Mouse (Mus musculus) hindbrain, embryonic 15.5 days (tissue): ENCODE measurements around the gene Cacna2d2. TPM values are rescaled to one million over a fixed set of nuclear protein-coding genes. Genes with fewer than 3 reads are reported as not detected.

ENCODE experiments used
- ATAC-seq: fragments of 200-750 bp; cut with Nextera tagmentation; 2 replicates; pipeline ENCODE4 v1.8.0; 2017; ENCODE audit warnings: low read depth, moderate number of reproducible peaks, moderate TSS enrichment; ENCODE audit not compliant: low FRiP score
- H3K27ac ChIP-seq: fragments of 300-500 bp; sonication (generic); replicated peaks from 2 replicates; pipeline ENCODE4 v1.5.1; 2015; ENCODE audit warnings: mild to moderate bottlenecking, inconsistent platforms
- H3K27me3 ChIP-seq: fragments of 300-500 bp; sonication (generic); 2 replicates; pipeline ENCODE4 v1.6.1; 2015; ENCODE audit warnings: control low read depth, inconsistent platforms
- H3K36me3 ChIP-seq: fragments of 300-500 bp; sonication (generic); 2 replicates; pipeline ENCODE4 v1.6.1; 2015; ENCODE audit warnings: control low read depth, inconsistent platforms
- H3K4me1 ChIP-seq: fragments of 300-500 bp; sonication (generic); replicated peaks from 2 replicates; pipeline ENCODE4 v1.6.1; 2015; ENCODE audit warnings: control low read depth, inconsistent platforms
- H3K4me2 ChIP-seq: fragments of 300-500 bp; sonication (generic); 2 replicates; pipeline ENCODE4 v1.6.1; 2015; ENCODE audit warnings: moderate library complexity, mild to moderate bottlenecking, inconsistent platforms
- H3K4me3 ChIP-seq: fragments of 300-500 bp; sonication (generic); 2 replicates; pipeline ENCODE4 v1.5.1; 2015; ENCODE audit warnings: mild to moderate bottlenecking, inconsistent platforms
- H3K9ac ChIP-seq: fragments of 300-500 bp; sonication (generic); 2 replicates; pipeline ENCODE4 v1.6.1; 2015; ENCODE audit warnings: inconsistent platforms
- H3K9me3 ChIP-seq: fragments of 300-500 bp; sonication (generic); 2 replicates; pipeline ENCODE4 v1.6.1; 2016; ENCODE audit warnings: control low read depth, inconsistent platforms
- WGBS: fragments of 180-500 bp; shearing (Covaris S2); methylation state at CpG from one replicate; pipeline ENCODE4 v1.1.7; 2015; 5-methylcytosine and 5-hydroxymethylcytosine counted together
- polyA plus RNA-seq: library from polyadenylated mRNA; unstranded; fragments of >200 nt; fragmentation: Nextera tagmentation; extraction: Ambion mirVana; gene quantifications from 2 replicates; pipeline ENCODE4 v1.2.1, GENCODE M21; 2015

The Cacna2d2 gene
- polyA plus RNA-seq, 1 experiment from 2014 or later = 10.7 TPM

- Histone ChIP-seq H3K27me3 (no peaks in the 10 kb centered on the region), H3K36me3 (no peaks in the 10 kb centered on the region), H3K27ac (no peak overlapping the region), H3K9me3 (no peaks in the 10 kb centered on the region), H3K9ac (no peak overlapping the region), H3K4me2 (no peak overlapping the region), H3K4me1 (peaks cover 48% of the 10 kb centered on the region), H3K4me3 (no peak overlapping the region)
- ATAC-seq = no peak
- WGBS = 25% methylated on average over 6 of the region's 6 CpGs
These were observed 66.2 kb downstream of the Cacna2d2 start for GRCm38 (mm10) chr9:107465657-107466056.

- H3K4me2 ChIP-seq = no peak overlapping the region
- no peaks in the 10 kb centered on the region for H3K9me3 ChIP-seq
- no peak for ATAC-seq
- no peaks in the 10 kb centered on the region for H3K27me3 ChIP-seq
- peaks cover 34% of the 10 kb centered on the region for H3K4me1 ChIP-seq
- no peaks in the 10 kb centered on the region for H3K36me3 ChIP-seq
- WGBS = 27% methylated on average over 13 of the region's 13 CpGs
- H3K4me3 ChIP-seq = no peak overlapping the region
- H3K27ac ChIP-seq = no peak overlapping the region
- H3K9ac ChIP-seq = no peak overlapping the region
These were observed 69.9 kb downstream of the Cacna2d2 start for GRCm38 (mm10) chr9:107469213-107469795.

- H3K27ac ChIP-seq = no peak overlapping the region
- peaks cover 23% of the 10 kb centered on the region for H3K4me1 ChIP-seq
- no peaks in the 10 kb centered on the region for H3K36me3 ChIP-seq
- no peaks in the 10 kb centered on the region for H3K9me3 ChIP-seq
- H3K4me2 ChIP-seq = no peak overlapping the region
- peak; percentile 13; the same call in 1 of the 2 replicates for ATAC-seq
- H3K9ac ChIP-seq = no peak overlapping the region
- H3K27me3 ChIP-seq = no peaks in the 10 kb centered on the region
- no peak overlapping the region for H3K4me3 ChIP-seq
- WGBS = 34% methylated on average over 15 of the region's 15 CpGs
These were observed 71.0 kb downstream of the Cacna2d2 start for GRCm38 (mm10) chr9:107470427-107470826.

- H3K4me3 ChIP-seq = no peak overlapping the region
- no peak overlapping the region for H3K9ac ChIP-seq
- H3K9me3 ChIP-seq = no peaks in the 10 kb centered on the region
- ATAC-seq = no peak
- 87% methylated on average over 1 of the region's 1 CpGs for WGBS
- no peaks in the 10 kb centered on the region for H3K27me3 ChIP-seq
- H3K27ac ChIP-seq = no peak overlapping the region
- H3K36me3 ChIP-seq = no peaks in the 10 kb centered on the region
- H3K4me2 ChIP-seq = no peak overlapping the region
- H3K4me1 ChIP-seq = peaks cover 24% of the 10 kb centered on the region
These were observed 74.6 kb downstream of the Cacna2d2 start for GRCm38 (mm10) chr9:107474016-107474415.

GRCm38 (mm10) chr9:107478979-107479378, 79.6 kb downstream of the Cacna2d2 start:
- Histone ChIP-seq H3K9ac (0 out of 2 replicates have a peak overlapping the region, but pooled peaks have one; percentile 15), H3K27me3 (no peaks in the 10 kb centered on the region), H3K4me3 (no peak overlapping the region), H3K4me1 (peaks cover 41% of the 10 kb centered on the region), H3K27ac (peak overlapping the region; percentile 75), H3K9me3 (no peaks in the 10 kb centered on the region), H3K4me2 (peak overlapping the region; percentile 18; the same call in 1 of the 2 replicates), H3K36me3 (no peaks in the 10 kb centered on the region)
- no peak for ATAC-seq
- WGBS = 32% methylated on average over 5 of the region's 5 CpGs

- peak overlapping the region; percentile 15; the same call in 1 of the 2 replicates for H3K9ac ChIP-seq
- H3K4me3 ChIP-seq = no peak overlapping the region
- no peaks in the 10 kb centered on the region for H3K9me3 ChIP-seq
- peaks cover 47% of the 10 kb centered on the region for H3K4me1 ChIP-seq
- peak overlapping the region; percentile 75 for H3K27ac ChIP-seq
- WGBS = 7% methylated on average over 14 of the region's 14 CpGs
- no peaks in the 10 kb centered on the region for H3K36me3 ChIP-seq
- peak overlapping the region; percentile 18; the same call in 1 of the 2 replicates for H3K4me2 ChIP-seq
- ATAC-seq = no peak
- H3K27me3 ChIP-seq = no peaks in the 10 kb centered on the region
These were observed 80.2 kb downstream of the Cacna2d2 start for GRCm38 (mm10) chr9:107479593-107479992.

GRCm38 (mm10) chr9:107480477-107481069, 81.2 kb downstream of the Cacna2d2 start:
- Histone ChIP-seq H3K4me3 (no peak overlapping the region), H3K27me3 (no peaks in the 10 kb centered on the region), H3K36me3 (no peaks in the 10 kb centered on the region), H3K9ac (no peak overlapping the region), H3K4me1 (peaks cover 57% of the 10 kb centered on the region), H3K9me3 (no peaks in the 10 kb centered on the region), H3K27ac (peak overlapping the region; percentile 75), H3K4me2 (no peak overlapping the region)
- WGBS = 13% methylated on average over 9 of the region's 9 CpGs
- ATAC-seq = no peak

GRCm38 (mm10) chr9:107481340-107481739, 81.9 kb downstream of the Cacna2d2 start:
- H3K27ac ChIP-seq = peak overlapping the region; percentile 75
- peaks cover 65% of the 10 kb centered on the region for H3K4me1 ChIP-seq
- no peak overlapping the region for H3K4me3 ChIP-seq

GRCm38 (mm10) chr9:107482004-107482403, 82.6 kb downstream of the Cacna2d2 start:
- H3K27me3 ChIP-seq = no peaks in the 10 kb centered on the region
- no peak overlapping the region for H3K4me3 ChIP-seq
- peaks cover 69% of the 10 kb centered on the region for H3K4me1 ChIP-seq
- no peaks in the 10 kb centered on the region for H3K36me3 ChIP-seq
- no peak overlapping the region for H3K4me2 ChIP-seq
- no peak for ATAC-seq
- no peak overlapping the region for H3K9ac ChIP-seq
- peak overlapping the region; percentile 75 for H3K27ac ChIP-seq
- H3K9me3 ChIP-seq = no peaks in the 10 kb centered on the region
- 90% methylated on average over 9 of the region's 9 CpGs for WGBS

More at GRCm38 (mm10) chr9:107481340-107481739, 81.9 kb downstream of the Cacna2d2 start:
- no peak overlapping the region for H3K9ac ChIP-seq
- no peak for ATAC-seq
- no peaks in the 10 kb centered on the region for H3K27me3 ChIP-seq
- 11% methylated on average over 16 of the region's 16 CpGs for WGBS
- no peak overlapping the region for H3K4me2 ChIP-seq
- no peaks in the 10 kb centered on the region for H3K9me3 ChIP-seq
- no peaks in the 10 kb centered on the region for H3K36me3 ChIP-seq

GRCm38 (mm10) chr9:107482770-107483169, 83.4 kb downstream of the Cacna2d2 start:
- H3K4me3 ChIP-seq = no peak overlapping the region
- no peaks in the 10 kb centered on the region for H3K9me3 ChIP-seq
- peaks cover 69% of the 10 kb centered on the region for H3K4me1 ChIP-seq
- no peaks in the 10 kb centered on the region for H3K36me3 ChIP-seq
- H3K4me2 ChIP-seq = no peak overlapping the region
- H3K9ac ChIP-seq = no peak overlapping the region
- H3K27ac ChIP-seq = no peak overlapping the region
- 86% methylated on average over 4 of the region's 4 CpGs for WGBS
- no peak for ATAC-seq
- no peaks in the 10 kb centered on the region for H3K27me3 ChIP-seq

GRCm38 (mm10) chr9:107483714-107484113, 84.3 kb downstream of the Cacna2d2 start:
- H3K27ac ChIP-seq = peak overlapping the region; percentile 80
- H3K4me1 ChIP-seq = peaks cover 67% of the 10 kb centered on the region
- no peak overlapping the region for H3K4me2 ChIP-seq
- H3K27me3 ChIP-seq = no peaks in the 10 kb centered on the region
- H3K9me3 ChIP-seq = no peaks in the 10 kb centered on the region
- WGBS = 92% methylated on average over 5 of the region's 5 CpGs
- H3K36me3 ChIP-seq = no peaks in the 10 kb centered on the region
- no peak overlapping the region for H3K4me3 ChIP-seq
- ATAC-seq = no peak
- H3K9ac ChIP-seq = no peak overlapping the region

GRCm38 (mm10) chr9:107484302-107484701, 84.9 kb downstream of the Cacna2d2 start:
- Histone ChIP-seq H3K4me3 (no peak overlapping the region), H3K27ac (peak overlapping the region; percentile 80), H3K9me3 (no peaks in the 10 kb centered on the region), H3K9ac (no peak overlapping the region), H3K36me3 (no peaks in the 10 kb centered on the region), H3K4me2 (peak overlapping the region; percentile 9; the same call in 1 of the 2 replicates), H3K4me1 (peaks cover 61% of the 10 kb centered on the region), H3K27me3 (no peaks in the 10 kb centered on the region)
- WGBS = 23% methylated on average over 17 of the region's 17 CpGs
- ATAC-seq = peak; percentile 71
